Mouse (Mus musculus): ENCODE measurements at regions not wholly inside any gene's neighbourhood (a gene's known extent, or its start where the extent isn't known, plus 50 kb on each side); places are given as distances from the start of the nearest gene placed in this dataset.

DNA sequence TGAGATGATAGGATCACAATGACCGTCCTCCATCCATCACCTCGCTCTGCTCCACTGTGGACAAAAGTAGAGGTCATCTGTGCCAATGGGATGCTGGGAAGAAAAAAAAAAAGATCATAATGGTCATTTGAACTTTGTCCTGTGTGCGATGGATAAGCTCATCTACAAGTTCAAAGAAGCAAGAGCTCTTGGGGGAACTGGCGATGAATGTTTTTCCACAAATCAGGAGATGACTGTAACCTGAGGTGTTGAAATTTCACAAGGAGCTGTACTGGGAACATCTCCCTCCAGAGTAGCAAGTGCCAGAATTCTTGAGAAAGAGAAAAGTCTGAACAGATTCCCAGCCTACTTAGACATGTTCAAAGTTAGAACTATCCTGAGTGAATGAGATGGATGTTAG lies 287.0 kb downstream of the Tns3 start:
- H3K27me3 ChIP-seq, result no peaks in the 10 kb centered on the region
- no peak for ATAC-seq (ENCODE audit: low FRiP score, low read depth)
- 83% methylated on average over 4 of the region's 4 CpGs for WGBS

DNA sequence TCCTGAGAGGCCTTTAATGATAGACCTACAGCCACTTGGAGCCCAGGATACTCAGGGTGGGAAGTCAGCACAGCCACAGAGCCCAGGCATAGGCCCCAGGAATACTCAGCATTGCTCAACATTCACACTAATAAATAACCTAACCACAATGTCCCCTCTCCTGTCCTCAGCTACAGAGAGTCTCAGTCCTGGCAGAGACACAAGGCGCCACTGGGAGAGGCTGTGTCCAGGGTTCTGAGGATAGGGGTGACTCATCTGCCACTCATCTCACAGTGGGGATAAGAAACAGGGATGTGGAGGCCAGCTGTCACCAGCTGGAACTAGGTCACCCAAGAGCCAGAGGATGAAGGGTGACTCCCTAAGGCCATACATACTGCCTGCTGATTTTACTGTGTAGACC lies 298.8 kb downstream of the Tns3 start:
- no peaks in the 10 kb centered on the region for H3K9me3 ChIP-seq
- 80% methylated on average over 1 of the region's 1 CpGs for WGBS
- ATAC-seq (ENCODE audit: low FRiP score, low read depth), result no peak
- no peaks in the 10 kb centered on the region for H3K36me3 ChIP-seq
- H3K4me2 ChIP-seq, result no peak overlapping the region
- no peaks in the 10 kb centered on the region for H3K27me3 ChIP-seq
- H3K27ac ChIP-seq (replicated peaks), result no peak overlapping the region
- H3K4me3 ChIP-seq, result no peak overlapping the region
- no peaks in the 10 kb centered on the region for H3K4me1 ChIP-seq (replicated peaks)
- H3K9ac ChIP-seq, result no peak overlapping the region

More for the DNA sequence above, 287.0 kb downstream of the Tns3 start:
- Histone ChIP-seq H3K36me3 (no peaks in the 10 kb centered on the region), H3K4me2 (no peak overlapping the region), H3K9me3 (no peaks in the 10 kb centered on the region), H3K9ac (no peak overlapping the region), H3K27ac (replicated peaks) (no peak overlapping the region), H3K4me1 (replicated peaks) (no peaks in the 10 kb centered on the region), H3K4me3 (no peak overlapping the region)

DNA sequence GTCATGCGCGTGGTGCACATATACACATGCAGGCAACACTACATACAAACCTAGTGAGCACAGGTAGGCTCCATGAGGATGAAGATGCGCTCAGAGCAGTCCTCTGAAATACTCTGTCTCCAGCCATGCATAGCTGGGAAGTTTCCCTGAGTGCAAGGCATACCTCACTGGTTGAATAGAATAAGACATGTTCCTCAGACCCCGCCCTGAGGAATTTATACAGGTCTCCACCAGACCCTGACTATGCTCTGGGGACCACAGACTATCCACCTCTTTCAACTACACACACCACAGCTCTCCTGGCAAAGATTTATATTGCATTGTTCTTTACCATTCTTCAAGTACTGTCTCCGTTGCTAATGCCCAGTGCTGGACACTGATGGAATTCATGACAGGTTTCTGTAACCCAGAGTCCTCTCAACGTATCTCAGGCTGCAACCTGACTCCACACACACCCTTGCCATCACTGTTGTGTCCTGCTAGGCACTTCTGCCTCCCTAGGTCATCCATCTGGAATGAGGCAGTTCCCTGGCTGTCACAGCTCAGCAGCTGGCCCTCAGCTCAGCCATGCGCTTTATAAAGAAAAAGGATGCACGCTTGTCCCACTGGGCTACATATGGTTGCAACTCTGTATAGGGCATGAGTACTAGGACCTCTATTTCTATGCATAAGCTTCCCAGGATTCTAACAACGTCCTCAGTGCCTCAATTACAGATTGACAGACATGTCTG lies 299.5 kb downstream of the Tns3 start:
- no peaks in the 10 kb centered on the region for H3K36me3 ChIP-seq
- H3K9ac ChIP-seq, result no peak overlapping the region
- no peak for ATAC-seq (ENCODE audit: low FRiP score, low read depth)
- WGBS, result 78% methylated on average over 9 of the region's 9 CpGs
- H3K4me2 ChIP-seq, result no peak overlapping the region
- H3K9me3 ChIP-seq, result no peaks in the 10 kb centered on the region
- H3K27me3 ChIP-seq, result no peaks in the 10 kb centered on the region
- no peaks in the 10 kb centered on the region for H3K4me1 ChIP-seq (replicated peaks)
- no peak overlapping the region for H3K4me3 ChIP-seq
- no peak overlapping the region for H3K27ac ChIP-seq (replicated peaks)

GRCm38 (mm10) chr11:8344938-8345337 lies 319.4 kb downstream of the Tns3 start:
- Histone ChIP-seq H3K4me1 (replicated peaks) (no peaks in the 10 kb centered on the region), H3K4me3 (no peak overlapping the region), H3K36me3 (no peaks in the 10 kb centered on the region), H3K27ac (replicated peaks) (no peak overlapping the region), H3K4me2 (no peak overlapping the region), H3K27me3 (no peaks in the 10 kb centered on the region), H3K9ac (no peak overlapping the region), H3K9me3 (no peaks in the 10 kb centered on the region)
- WGBS, result 70% methylated on average over 14 of the region's 14 CpGs
- ATAC-seq (ENCODE audit: low FRiP score, low read depth), result no peak

- no peak overlapping the region for H3K27ac ChIP-seq (replicated peaks)
- H3K4me2 ChIP-seq, result no peak overlapping the region
- H3K9ac ChIP-seq, result no peak overlapping the region
- H3K4me3 ChIP-seq, result no peak overlapping the region
- H3K4me1 ChIP-seq (replicated peaks), result no peaks in the 10 kb centered on the region
- H3K27me3 ChIP-seq, result no peaks in the 10 kb centered on the region
- H3K9me3 ChIP-seq, result no peaks in the 10 kb centered on the region
- WGBS, result 59% methylated on average over 14 of the region's 14 CpGs
- no peaks in the 10 kb centered on the region for H3K36me3 ChIP-seq
- peak; percentile 79; the same call in 1 of the 2 replicates for ATAC-seq (ENCODE audit: low FRiP score, low read depth)
These were observed 361.8 kb downstream of the Tns3 start for GRCm38 (mm10) chr11:8302347-8303188.

DNA sequence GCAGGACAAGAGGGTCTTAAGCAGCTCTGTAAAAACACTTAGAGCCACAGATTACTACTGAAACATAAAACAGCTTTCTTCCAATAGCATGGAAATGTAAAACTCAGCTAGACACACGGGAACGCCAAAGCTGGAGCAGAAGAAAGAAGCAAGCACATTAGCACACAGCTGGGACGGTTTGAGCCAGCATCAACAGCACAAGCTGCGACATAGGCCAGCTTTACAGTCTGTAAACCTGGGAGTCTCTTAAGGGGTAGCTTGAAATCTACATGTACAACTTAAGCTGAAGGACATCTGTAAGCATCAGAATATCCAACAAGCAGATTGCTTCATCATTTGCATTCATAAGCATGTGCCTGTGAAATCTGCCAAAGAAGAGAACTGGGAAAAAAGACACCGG lies 366.9 kb downstream of the Tns3 start:
- no peak overlapping the region for H3K4me2 ChIP-seq
- no peaks in the 10 kb centered on the region for H3K27me3 ChIP-seq
- 86% methylated on average over 5 of the region's 5 CpGs for WGBS
- H3K36me3 ChIP-seq, result no peaks in the 10 kb centered on the region
- H3K4me1 ChIP-seq (replicated peaks), result no peaks in the 10 kb centered on the region; the same call in 1 of the 2 replicates
- no peaks in the 10 kb centered on the region for H3K9me3 ChIP-seq
- no peak overlapping the region for H3K27ac ChIP-seq (replicated peaks)
- H3K4me3 ChIP-seq, result no peak overlapping the region
- no peak overlapping the region for H3K9ac ChIP-seq
- ATAC-seq (ENCODE audit: low FRiP score, low read depth), result no peak

GRCm38 (mm10) chr11:8293322-8294014 lies 370.9 kb downstream of the Tns3 start:
- 45% methylated on average over 6 of the region's 6 CpGs for WGBS
- H3K4me3 ChIP-seq, result no peak overlapping the region
- H3K9ac ChIP-seq, result no peak overlapping the region
- no peak overlapping the region for H3K27ac ChIP-seq (replicated peaks)
- no peaks in the 10 kb centered on the region for H3K36me3 ChIP-seq
- ATAC-seq (ENCODE audit: low FRiP score, low read depth), result no peak
- no peaks in the 10 kb centered on the region for H3K9me3 ChIP-seq
- no peaks in the 10 kb centered on the region for H3K27me3 ChIP-seq
- no peak overlapping the region for H3K4me2 ChIP-seq
- H3K4me1 ChIP-seq (replicated peaks), result no peaks in the 10 kb centered on the region; the same call in 1 of the 2 replicates

DNA sequence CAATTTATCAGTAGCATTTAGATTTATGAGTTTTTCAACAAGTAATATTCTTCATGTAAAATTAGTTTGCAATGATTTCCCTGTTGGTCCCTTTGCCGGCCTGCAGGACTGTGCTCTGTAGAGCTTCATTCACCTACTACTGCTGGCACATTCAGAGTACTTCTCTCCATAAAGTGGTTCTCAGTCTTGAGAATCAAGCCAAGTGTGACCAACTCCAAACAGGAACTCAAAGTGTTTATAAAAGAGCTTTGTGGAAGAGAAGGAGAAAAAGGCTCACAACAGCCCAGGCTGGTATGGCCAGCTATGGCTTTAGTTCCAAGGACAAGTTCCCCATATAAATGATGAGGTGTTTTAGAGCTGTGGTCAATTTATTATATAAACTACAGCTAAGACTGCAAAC lies 379.1 kb downstream of the Tns3 start:
- WGBS, result 93% methylated on average over 1 of the region's 1 CpGs
- H3K4me1 ChIP-seq (replicated peaks), result no peaks in the 10 kb centered on the region

GRCm38 (mm10) chr11:8275203-8275602 lies 389.1 kb downstream of the Tns3 start:
- Histone ChIP-seq H3K9me3 (no peaks in the 10 kb centered on the region), H3K4me3 (no peak overlapping the region), H3K9ac (no peak overlapping the region), H3K27me3 (no peaks in the 10 kb centered on the region), H3K27ac (replicated peaks) (no peak overlapping the region), H3K4me2 (no peak overlapping the region), H3K4me1 (replicated peaks) (no peaks in the 10 kb centered on the region), H3K36me3 (no peaks in the 10 kb centered on the region)
- no peak for ATAC-seq (ENCODE audit: low FRiP score, low read depth)
- WGBS, result 66% methylated on average over 4 of the region's 4 CpGs

More for the DNA sequence above, 379.1 kb downstream of the Tns3 start:
- H3K36me3 ChIP-seq, result no peaks in the 10 kb centered on the region
- H3K27me3 ChIP-seq, result no peaks in the 10 kb centered on the region
- no peak overlapping the region for H3K4me2 ChIP-seq
- no peaks in the 10 kb centered on the region for H3K9me3 ChIP-seq
- no peak overlapping the region for H3K27ac ChIP-seq (replicated peaks)
- H3K4me3 ChIP-seq, result no peak overlapping the region
- no peak overlapping the region for H3K9ac ChIP-seq
- no peak for ATAC-seq (ENCODE audit: low FRiP score, low read depth)

- Histone ChIP-seq H3K36me3 (no peaks in the 10 kb centered on the region), H3K4me1 (replicated peaks) (no peaks in the 10 kb centered on the region), H3K4me2 (no peak overlapping the region), H3K9me3 (no peaks in the 10 kb centered on the region), H3K9ac (no peak overlapping the region), H3K27me3 (no peaks in the 10 kb centered on the region), H3K4me3 (no peak overlapping the region), H3K27ac (replicated peaks) (no peak overlapping the region)
- ATAC-seq (ENCODE audit: low FRiP score, low read depth), result no peak
- WGBS, result 89% methylated on average over 2 of the region's 2 CpGs
These were observed 395.2 kb downstream of the Tns3 start for GRCm38 (mm10) chr11:8269171-8269570.

DNA sequence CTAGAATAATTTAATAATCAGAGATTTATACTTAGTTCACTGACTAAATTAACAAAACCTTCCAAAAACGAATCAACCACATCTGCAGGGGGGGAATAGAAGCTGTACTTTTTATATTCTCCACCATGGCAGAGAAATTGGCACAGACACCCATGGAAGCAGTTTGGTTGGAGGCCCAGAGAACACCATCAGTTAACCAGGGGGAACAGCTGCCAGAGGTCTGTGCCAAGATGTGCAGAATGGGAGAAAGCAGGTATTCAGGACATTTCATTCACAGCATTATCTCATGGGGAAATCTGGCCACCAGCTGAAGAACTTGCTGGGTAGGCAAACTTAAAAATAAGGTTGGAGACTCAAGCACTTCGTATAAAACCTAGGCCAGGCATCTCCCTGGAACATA lies 410.3 kb downstream of the Tns3 start:
- H3K27me3 ChIP-seq, result no peaks in the 10 kb centered on the region
- no peaks in the 10 kb centered on the region for H3K36me3 ChIP-seq
- H3K27ac ChIP-seq (replicated peaks), result no peak overlapping the region
- no peak for ATAC-seq (ENCODE audit: low FRiP score, low read depth)
- WGBS, result 57% methylated on average over 2 of the region's 2 CpGs
- H3K4me1 ChIP-seq (replicated peaks), result no peaks in the 10 kb centered on the region
- no peaks in the 10 kb centered on the region for H3K9me3 ChIP-seq
- H3K4me3 ChIP-seq, result no peak overlapping the region
- no peak overlapping the region for H3K9ac ChIP-seq
- H3K4me2 ChIP-seq, result no peak overlapping the region

GRCm38 (mm10) chr11:8251360-8251759 lies 413.0 kb downstream of the Tns3 start:
- WGBS, result 85% methylated on average over 2 of the region's 2 CpGs
- Histone ChIP-seq H3K4me3 (no peak overlapping the region), H3K9me3 (no peaks in the 10 kb centered on the region), H3K27ac (replicated peaks) (no peak overlapping the region), H3K9ac (no peak overlapping the region), H3K27me3 (no peaks in the 10 kb centered on the region), H3K4me2 (no peak overlapping the region), H3K36me3 (no peaks in the 10 kb centered on the region), H3K4me1 (replicated peaks) (no peaks in the 10 kb centered on the region)
- ATAC-seq (ENCODE audit: low FRiP score, low read depth), result no peak
